Mouse (Mus musculus): Measurements from ENCODE around the gene Glyctk. TPM values are rescaled to one million over a fixed set of nuclear protein-coding genes. Genes with fewer than 3 reads are reported as not detected.
"Not testable (repeated sequence)": the region's sequence is repeated elsewhere in the genome, so short reads cannot be mapped to it uniquely, and the experiment has no call there.

The Glyctk gene
- polyA plus RNA-seq, 1 experiment from 2014 or later = 3.0 TPM

- Histone ChIP-seq H3K4me2 (replicated peaks) (peak overlapping the region; percentile 95), H3K9me3 (ENCODE audit: control insufficient read depth, low read length) (no peaks in the 10 kb centered on the region), H3K9ac (peak overlapping the region; percentile 92), H3K36me3 (replicated peaks; ENCODE audit: control insufficient read depth, insufficient read depth) (no peaks in the 10 kb centered on the region), H3K4me1 (replicated peaks; ENCODE audit: control insufficient read depth, insufficient read depth, low read length) (peaks cover 33% of the 10 kb centered on the region), H3K27ac (peak overlapping the region; percentile 98; the same call in 1 of the 2 replicates), H3K27me3 (ENCODE audit: control insufficient read depth, insufficient read depth, low read length) (no peaks in the 10 kb centered on the region), H3K4me3 (replicated peaks; ENCODE audit: low read length) (peak overlapping the region; percentile 82)
- 42% methylated on average over 6 of the region's 6 CpGs for WGBS
- DNase-seq (ENCODE audit: low spot score) (no peak), ATAC-seq (ENCODE audit: low FRiP score) (no peak)
These were observed 12.0 kb upstream of the Glyctk start for GRCm38 (mm10) chr9:106169917-106170316.

- H3K36me3 ChIP-seq (replicated peaks; ENCODE audit: control insufficient read depth, insufficient read depth); H3K27me3 ChIP-seq (ENCODE audit: control insufficient read depth, insufficient read depth, low read length); H3K9ac ChIP-seq; H3K4me2 ChIP-seq (replicated peaks); ATAC-seq (ENCODE audit: low FRiP score); H3K9me3 ChIP-seq (ENCODE audit: control insufficient read depth, low read length); H3K27ac ChIP-seq; H3K4me3 ChIP-seq (replicated peaks; ENCODE audit: low read length); DNase-seq (ENCODE audit: low spot score): not testable (repeated sequence)
- H3K4me1 ChIP-seq (replicated peaks; ENCODE audit: control insufficient read depth, insufficient read depth, low read length) = peaks cover 25% of the 10 kb centered on the region
- WGBS = 94% methylated on average over 1 of the region's 1 CpGs
These were observed 11.1 kb upstream of the Glyctk start for GRCm38 (mm10) chr9:106169006-106169405.

- Histone ChIP-seq H3K9me3 (ENCODE audit: control insufficient read depth, low read length) (no peaks in the 10 kb centered on the region), H3K4me3 (replicated peaks; ENCODE audit: low read length) (no peak overlapping the region), H3K4me2 (replicated peaks) (no peak overlapping the region), H3K27ac (no peak overlapping the region), H3K9ac (no peak overlapping the region), H3K4me1 (replicated peaks; ENCODE audit: control insufficient read depth, insufficient read depth, low read length) (peaks cover 12% of the 10 kb centered on the region), H3K27me3 (ENCODE audit: control insufficient read depth, insufficient read depth, low read length) (no peaks in the 10 kb centered on the region), H3K36me3 (replicated peaks; ENCODE audit: control insufficient read depth, insufficient read depth) (no peaks in the 10 kb centered on the region)
- 32% methylated on average over 1 of the region's 1 CpGs for WGBS
- no peak for DNase-seq (ENCODE audit: low spot score)
- no peak for ATAC-seq (ENCODE audit: low FRiP score)
These were observed 9.8 kb upstream of the Glyctk start for GRCm38 (mm10) chr9:106167703-106168102.

GRCm38 (mm10) chr9:106167241-106167640 is 9.3 kb upstream of the Glyctk start:
- Histone ChIP-seq H3K36me3 (replicated peaks; ENCODE audit: control insufficient read depth, insufficient read depth) (no peaks in the 10 kb centered on the region), H3K4me1 (replicated peaks; ENCODE audit: control insufficient read depth, insufficient read depth, low read length) (peaks cover 7% of the 10 kb centered on the region), H3K4me2 (replicated peaks) (no peak overlapping the region), H3K9ac (no peak overlapping the region), H3K27me3 (ENCODE audit: control insufficient read depth, insufficient read depth, low read length) (no peaks in the 10 kb centered on the region), H3K27ac (no peak overlapping the region), H3K4me3 (replicated peaks; ENCODE audit: low read length) (no peak overlapping the region), H3K9me3 (ENCODE audit: control insufficient read depth, low read length) (no peaks in the 10 kb centered on the region)
- WGBS = 79% methylated on average over 3 of the region's 3 CpGs
- DNase-seq (ENCODE audit: low spot score) = no peak
- no peak for ATAC-seq (ENCODE audit: low FRiP score)

GRCm38 (mm10) chr9:106166709-106167108 is 8.8 kb upstream of the Glyctk start:
- Histone ChIP-seq H3K9me3 (ENCODE audit: control insufficient read depth, low read length) (no peaks in the 10 kb centered on the region), H3K27me3 (ENCODE audit: control insufficient read depth, insufficient read depth, low read length) (no peaks in the 10 kb centered on the region), H3K27ac (no peak overlapping the region), H3K4me1 (replicated peaks; ENCODE audit: control insufficient read depth, insufficient read depth, low read length) (peaks cover 5% of the 10 kb centered on the region; the same call in 1 of the 2 replicates), H3K9ac (no peak overlapping the region), H3K36me3 (replicated peaks; ENCODE audit: control insufficient read depth, insufficient read depth) (no peaks in the 10 kb centered on the region), H3K4me3 (replicated peaks; ENCODE audit: low read length) (no peak overlapping the region), H3K4me2 (replicated peaks) (no peak overlapping the region)
- WGBS = 80% methylated on average over 2 of the region's 2 CpGs
- DNase-seq (ENCODE audit: low spot score) = no peak
- ATAC-seq (ENCODE audit: low FRiP score) = no peak

- peak overlapping the region; percentile 57 for H3K9ac ChIP-seq
- H3K9me3 ChIP-seq (ENCODE audit: control insufficient read depth, low read length) = no peaks in the 10 kb centered on the region
- peak overlapping the region; percentile 40 for H3K4me3 ChIP-seq (replicated peaks; ENCODE audit: low read length)
- 53% methylated on average over 5 of the region's 5 CpGs for WGBS
- ATAC-seq (ENCODE audit: low FRiP score) (no peak), DNase-seq (ENCODE audit: low spot score) (no peak)
- peak overlapping the region; percentile 72 for H3K4me2 ChIP-seq (replicated peaks)
- H3K36me3 ChIP-seq (replicated peaks; ENCODE audit: control insufficient read depth, insufficient read depth) = no peaks in the 10 kb centered on the region
- no peaks in the 10 kb centered on the region for H3K27me3 ChIP-seq (ENCODE audit: control insufficient read depth, insufficient read depth, low read length)
- peak overlapping the region; percentile 98 for H3K27ac ChIP-seq
- peaks cover 9% of the 10 kb centered on the region; the same call in 1 of the 2 replicates for H3K4me1 ChIP-seq (replicated peaks; ENCODE audit: control insufficient read depth, insufficient read depth, low read length)
These were observed 2.5 kb upstream of the Glyctk start for GRCm38 (mm10) chr9:106160426-106160825.

GRCm38 (mm10) chr9:106159784-106160301 is 1.9 kb upstream of the Glyctk start:
- ATAC-seq (ENCODE audit: low FRiP score) = peak; percentile 78
- peak overlapping the region; percentile 72 for H3K4me2 ChIP-seq (replicated peaks)
- peaks cover 9% of the 10 kb centered on the region; the same call in 1 of the 2 replicates for H3K4me1 ChIP-seq (replicated peaks; ENCODE audit: control insufficient read depth, insufficient read depth, low read length)
- H3K36me3 ChIP-seq (replicated peaks; ENCODE audit: control insufficient read depth, insufficient read depth) = no peaks in the 10 kb centered on the region
- no peaks in the 10 kb centered on the region for H3K9me3 ChIP-seq (ENCODE audit: control insufficient read depth, low read length)
- peak; percentile 98 for DNase-seq (ENCODE audit: low spot score)
- WGBS = 3% methylated on average over 24 of the region's 24 CpGs
- peak overlapping the region; percentile 40 for H3K4me3 ChIP-seq (replicated peaks; ENCODE audit: low read length)
- H3K9ac ChIP-seq = peak overlapping the region; percentile 57
- peak overlapping the region; percentile 98 for H3K27ac ChIP-seq
- no peaks in the 10 kb centered on the region for H3K27me3 ChIP-seq (ENCODE audit: control insufficient read depth, insufficient read depth, low read length)

GRCm38 (mm10) chr9:106159237-106159636 is 1.3 kb upstream of the Glyctk start:
- peak overlapping the region; percentile 98 for H3K27ac ChIP-seq
- peaks cover 9% of the 10 kb centered on the region; the same call in 1 of the 2 replicates for H3K4me1 ChIP-seq (replicated peaks; ENCODE audit: control insufficient read depth, insufficient read depth, low read length)
- WGBS = 78% methylated on average over 9 of the region's 9 CpGs
- H3K36me3 ChIP-seq (replicated peaks; ENCODE audit: control insufficient read depth, insufficient read depth) = no peaks in the 10 kb centered on the region
- ATAC-seq (ENCODE audit: low FRiP score) (no peak), DNase-seq (ENCODE audit: low spot score) (no peak)
- H3K9ac ChIP-seq = peak overlapping the region; percentile 57; the same call in 1 of the 2 replicates
- no peaks in the 10 kb centered on the region for H3K9me3 ChIP-seq (ENCODE audit: control insufficient read depth, low read length)
- H3K4me2 ChIP-seq (replicated peaks) = peak overlapping the region; percentile 72
- no peaks in the 10 kb centered on the region for H3K27me3 ChIP-seq (ENCODE audit: control insufficient read depth, insufficient read depth, low read length)
- peak overlapping the region; percentile 40 for H3K4me3 ChIP-seq (replicated peaks; ENCODE audit: low read length)

GRCm38 (mm10) chr9:106157623-106157925 is 364 bp downstream of the Glyctk start:
- Histone ChIP-seq H3K36me3 (replicated peaks; ENCODE audit: control insufficient read depth, insufficient read depth) (peaks cover 14% of the 10 kb centered on the region), H3K9me3 (ENCODE audit: control insufficient read depth, low read length) (no peaks in the 10 kb centered on the region), H3K4me2 (replicated peaks) (no peak overlapping the region), H3K4me3 (replicated peaks; ENCODE audit: low read length) (no peak overlapping the region), H3K4me1 (replicated peaks; ENCODE audit: control insufficient read depth, insufficient read depth, low read length) (peaks cover 9% of the 10 kb centered on the region; the same call in 1 of the 2 replicates), H3K9ac (no peak overlapping the region), H3K27ac (no peak overlapping the region), H3K27me3 (ENCODE audit: control insufficient read depth, insufficient read depth, low read length) (no peaks in the 10 kb centered on the region)
- ATAC-seq (ENCODE audit: low FRiP score) (no peak), DNase-seq (ENCODE audit: low spot score) (no peak)
- 87% methylated on average over 10 of the region's 10 CpGs for WGBS

Measured in hindbrain, embryonic 14.5 days (tissue).